Mouse (Mus musculus) heart, postnatal 0 days (tissue): ENCODE results near the gene Nr3c2.

Source experiments
- CTCF ChIP-seq: IDR thresholded peaks from 2 replicates; pipeline ENCODE4 v1.5.1; 2016; ENCODE audit warnings: antibody characterized with exemption, control low read depth, low read depth
- EP300 ChIP-seq: IDR thresholded peaks from 2 replicates; pipeline ENCODE4 v1.6.1; 2016; ENCODE audit warnings: antibody characterized with exemption, low read depth

GRCm38 (mm10) chr8:77228688-77229087 lies 329.4 kb downstream of the Nr3c2 start:
- no peak for TF ChIP-seq EP300
- no peak for TF ChIP-seq CTCF
